Mouse (Mus musculus) heart, postnatal 0 days (tissue): ENCODE results near the gene Mybpc3. TPM values are rescaled to one million over a fixed set of nuclear protein-coding genes. Genes with fewer than 3 reads are reported as not detected.

Experiments used
- ATAC-seq: fragments of 200-750 bp; cut with Nextera tagmentation; 2 replicates; pipeline ENCODE4 v1.8.0; 2017; ENCODE audit warnings: low read depth, moderate number of reproducible peaks, moderate library complexity; ENCODE audit not compliant: insufficient read depth
- DNase-seq: peaks from one replicate; pipeline ENCODE4 v3.0.0-alpha.2; 2016; ENCODE audit warnings: low spot score
- H3K27ac ChIP-seq: fragments of 300-500 bp; sonication (generic); 2 replicates; pipeline ENCODE4 v1.5.1; 2014; ENCODE audit warnings: low read depth, mild to moderate bottlenecking
- H3K27me3 ChIP-seq: fragments of 300-500 bp; sonication (generic); 2 replicates; pipeline ENCODE4 v1.6.1; 2014; ENCODE audit warnings: low read length, mixed read lengths; ENCODE audit not compliant: control insufficient read depth, insufficient read depth
- H3K36me3 ChIP-seq: fragments of 300-500 bp; sonication (generic); replicated peaks from 2 replicates; pipeline ENCODE4 v1.6.1; 2014; ENCODE audit warnings: low read length, mixed read lengths; ENCODE audit not compliant: control insufficient read depth, insufficient read depth
- H3K4me1 ChIP-seq: fragments of 300-500 bp; sonication (generic); 2 replicates; pipeline ENCODE4 v1.6.1; 2014; ENCODE audit warnings: antibody characterized with exemption; ENCODE audit not compliant: control insufficient read depth, insufficient read depth
- H3K4me2 ChIP-seq: fragments of 300-500 bp; sonication (generic); 2 replicates; pipeline ENCODE4 v1.6.1; 2014; ENCODE audit warnings: low read depth, mild to moderate bottlenecking, low read length, moderate library complexity
- H3K4me3 ChIP-seq: fragments of 300-500 bp; sonication (generic); 2 replicates; pipeline ENCODE4 v1.5.1; 2014; ENCODE audit warnings: low read depth, low read length
- H3K9ac ChIP-seq: fragments of 300-500 bp; sonication (generic); replicated peaks from 2 replicates; pipeline ENCODE4 v1.6.1; 2014; ENCODE audit warnings: low read depth, low read length, mixed read lengths
- H3K9me3 ChIP-seq: fragments of 300-500 bp; sonication (generic); replicated peaks from 2 replicates; pipeline ENCODE4 v1.6.1; 2016; ENCODE audit warnings: low read length; ENCODE audit not compliant: control insufficient read depth
- CTCF ChIP-seq: IDR thresholded peaks from 2 replicates; pipeline ENCODE4 v1.5.1; 2016; ENCODE audit warnings: antibody characterized with exemption, control low read depth, low read depth
- EP300 ChIP-seq: IDR thresholded peaks from 2 replicates; pipeline ENCODE4 v1.6.1; 2016; ENCODE audit warnings: antibody characterized with exemption, low read depth
- WGBS: fragments of 180-500 bp; shearing (Covaris S2); extraction: QIAGEN DNeasy Blood & Tissue Kit; methylation state at CpG from one replicate; pipeline ENCODE4 v1.1.7; 2014; 5-methylcytosine and 5-hydroxymethylcytosine counted together
- polyA plus RNA-seq: library from polyadenylated mRNA; unstranded; fragments of >200 nt; fragmentation: Nextera tagmentation; extraction: Ambion mirVana; gene quantifications from 2 replicates; pipeline ENCODE4 v1.2.1, GENCODE M21; 2015
- total RNA-seq: library from RNA; depleted of rRNA; stranded (reverse); fragments of >200 nt; gene quantifications from 2 replicates; pipeline ENCODE4 v1.2.3, GENCODE M21; 2014; ENCODE audit warnings: low replicate concordance

Mybpc3 gene
- total and polyA plus RNA-seq, 2 experiments from 2014 or later: 1,207 to 2,313 TPM

DNA sequence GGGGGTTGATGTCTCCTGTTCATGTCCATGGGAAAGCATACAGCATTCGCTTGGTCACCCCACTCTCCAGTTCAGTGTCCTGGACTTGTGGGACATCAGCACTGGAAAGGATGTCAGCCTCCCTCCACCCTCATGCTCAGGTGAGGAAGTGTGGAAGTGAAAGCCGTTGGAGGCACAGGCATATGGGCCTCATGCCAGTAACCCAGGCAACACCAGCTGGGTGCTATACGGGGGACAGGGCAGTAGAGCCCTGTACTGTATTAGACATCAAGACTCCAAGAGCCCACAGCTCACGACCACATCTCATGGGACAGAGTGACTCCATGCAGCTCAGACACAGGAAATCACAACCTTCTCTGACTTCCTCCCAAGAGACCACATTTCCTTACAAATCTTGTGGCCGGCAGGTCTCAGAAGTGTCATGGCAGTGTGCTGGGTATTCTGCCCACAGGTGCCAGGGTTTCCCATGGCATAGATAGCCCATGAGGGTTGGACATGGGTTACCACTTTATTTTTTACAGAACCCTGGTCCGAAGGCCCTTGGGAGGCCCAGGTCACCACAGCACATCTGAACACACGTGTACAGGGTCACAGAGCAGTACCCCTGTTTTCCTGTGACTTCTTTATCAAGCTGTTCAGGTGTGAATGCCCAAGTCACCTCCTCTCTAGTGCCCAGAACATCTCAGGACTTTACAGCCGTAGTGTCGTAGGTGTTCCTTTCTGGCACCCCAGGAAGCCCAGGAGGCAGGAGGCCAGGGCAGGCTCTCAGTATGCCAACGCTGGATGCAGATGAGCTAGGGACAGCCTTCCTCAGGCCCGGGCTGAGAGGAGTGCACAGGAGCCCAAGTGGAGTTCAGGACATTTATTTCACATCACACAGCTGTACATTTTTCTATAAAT is 18.8 kb downstream of the Mybpc3 start:
- DNase-seq (no peak), ATAC-seq (no peak)
- 0 out of 2 replicates have a peak, but pooled peaks cover 2% of the 10 kb centered on the region for H3K4me1 ChIP-seq
- no peak for TF ChIP-seq EP300
- no peak for TF ChIP-seq CTCF
- no peak overlapping the region for H3K4me3 ChIP-seq
- peaks cover 64% of the 10 kb centered on the region for H3K36me3 ChIP-seq
- H3K4me2 ChIP-seq: no peak overlapping the region
- WGBS: 52% methylated on average over 11 of the region's 11 CpGs
- H3K9ac ChIP-seq: no peak overlapping the region
- no peaks in the 10 kb centered on the region for H3K27me3 ChIP-seq
- H3K9me3 ChIP-seq: no peaks in the 10 kb centered on the region
- H3K27ac ChIP-seq: 0 out of 2 replicates have a peak overlapping the region, but pooled peaks have one; percentile 61

DNA sequence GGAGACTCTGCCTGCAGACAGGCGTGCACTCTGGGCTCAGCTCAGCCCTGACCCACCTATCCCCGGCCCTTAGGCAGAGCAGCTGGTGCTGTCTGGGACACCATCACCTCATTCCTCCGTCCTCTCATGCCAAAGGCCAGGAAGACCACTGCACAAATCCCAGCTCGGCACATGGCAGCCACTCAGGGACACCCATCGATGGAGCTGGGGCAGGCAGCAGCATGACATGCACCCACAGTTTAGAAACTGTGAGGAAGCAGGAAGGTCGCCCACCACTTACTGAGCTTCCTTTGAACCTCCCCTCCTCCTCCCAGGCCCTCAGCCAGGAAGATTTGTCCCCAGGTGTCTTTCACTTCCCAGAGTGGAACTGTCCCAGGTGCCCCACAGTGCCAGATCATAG is 19.5 kb downstream of the Mybpc3 start:
- Histone ChIP-seq H3K27me3 (no peaks in the 10 kb centered on the region), H3K27ac (peak overlapping the region; percentile 61; the same call in 1 of the 2 replicates), H3K9me3 (no peaks in the 10 kb centered on the region), H3K36me3 (peaks cover 57% of the 10 kb centered on the region), H3K4me3 (no peak overlapping the region), H3K9ac (no peak overlapping the region), H3K4me2 (no peak overlapping the region), H3K4me1 (0 out of 2 replicates have a peak, but pooled peaks cover 2% of the 10 kb centered on the region)
- TF ChIP-seq EP300 (peak; percentile 55; the same call in 1 of the 2 replicates), CTCF (no peak)
- ATAC-seq (peak; percentile 21), DNase-seq (no peak)
- 57% methylated on average over 6 of the region's 6 CpGs for WGBS

DNA sequence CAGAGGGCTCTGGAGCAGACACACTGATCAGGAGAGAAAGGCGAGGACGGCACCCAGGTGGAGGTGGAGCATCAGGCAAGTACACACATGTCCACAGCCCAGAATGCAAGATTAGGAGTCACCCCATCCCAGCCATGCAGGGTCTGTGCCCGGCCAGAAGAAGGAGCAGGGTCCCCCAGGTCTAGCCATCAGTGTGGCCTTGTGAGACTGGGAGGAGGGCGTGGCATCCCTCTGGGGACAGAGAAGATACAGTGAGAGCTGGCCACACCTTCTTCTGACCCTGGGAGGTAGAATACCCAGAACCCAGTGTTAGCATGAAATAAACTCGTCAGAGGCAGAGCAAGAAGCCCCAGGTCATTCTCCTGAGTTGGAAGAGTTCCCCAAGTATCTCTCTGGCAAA is 21.4 kb downstream of the Mybpc3 start:
- peak; percentile 8 for DNase-seq
- Histone ChIP-seq H3K4me1 (0 out of 2 replicates have a peak, but pooled peaks cover 2% of the 10 kb centered on the region), H3K9me3 (no peaks in the 10 kb centered on the region), H3K36me3 (peaks cover 39% of the 10 kb centered on the region), H3K4me2 (no peak overlapping the region), H3K4me3 (no peak overlapping the region), H3K27me3 (no peaks in the 10 kb centered on the region), H3K27ac (0 out of 2 replicates have a peak overlapping the region, but pooled peaks have one; percentile 61), H3K9ac (no peak overlapping the region)
- 40% methylated on average over 5 of the region's 5 CpGs for WGBS
- TF ChIP-seq EP300: no peak
- TF ChIP-seq CTCF: no peak
- no peak for ATAC-seq

DNA sequence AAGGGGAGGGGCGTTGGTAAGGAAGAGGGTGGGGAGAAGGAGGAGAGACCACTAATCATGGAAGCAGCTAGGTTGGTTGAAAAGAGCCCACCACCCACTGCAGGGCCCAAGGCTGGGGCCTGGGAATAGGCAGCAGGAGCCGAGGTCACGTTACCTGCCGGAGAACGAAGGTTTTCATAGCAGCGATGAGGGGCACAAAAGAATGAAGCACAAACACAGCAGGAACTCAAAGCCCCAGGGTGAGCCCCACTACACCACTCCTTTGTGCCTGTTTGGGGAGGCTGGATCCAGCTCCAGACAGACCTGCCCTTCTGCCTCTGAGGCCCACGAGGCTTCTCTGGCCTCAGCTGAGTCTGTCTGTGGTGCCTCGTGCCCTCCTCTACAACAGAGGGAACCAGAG is 21.8 kb downstream of the Mybpc3 start:
- 75% methylated on average over 8 of the region's 8 CpGs for WGBS

DNA sequence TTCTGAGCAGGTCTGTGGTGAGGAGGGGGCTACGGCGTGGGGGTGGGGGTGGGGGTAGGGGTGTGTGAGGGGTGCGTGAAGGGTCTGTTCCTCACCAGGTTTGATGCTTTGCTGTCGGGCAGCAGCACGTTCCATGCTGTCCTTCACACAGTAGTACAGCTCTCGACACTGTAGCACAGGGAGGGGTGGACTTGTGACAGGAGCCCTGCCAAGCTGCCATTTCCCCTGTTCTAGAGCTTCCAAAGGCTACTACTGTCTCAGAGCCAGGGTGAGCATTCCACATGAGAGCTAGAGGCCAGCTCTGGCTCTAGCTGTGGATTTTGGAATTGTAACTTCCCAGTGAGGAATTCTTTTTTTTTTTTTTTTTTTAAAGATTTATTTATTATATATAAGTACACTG is 25.0 kb downstream of the Mybpc3 start:
- Histone ChIP-seq H3K4me2 (no peak overlapping the region), H3K27ac (no peak overlapping the region), H3K27me3 (no peaks in the 10 kb centered on the region), H3K4me3 (no peak overlapping the region), H3K9me3 (no peaks in the 10 kb centered on the region), H3K9ac (no peak overlapping the region), H3K36me3 (peaks cover 10% of the 10 kb centered on the region; the same call in 1 of the 2 replicates), H3K4me1 (no peaks in the 10 kb centered on the region)
- TF ChIP-seq EP300 (no peak), CTCF (no peak)
- no peak for ATAC-seq
- WGBS: 79% methylated on average over 6 of the region's 6 CpGs
- DNase-seq: peak; percentile 5

More for the DNA sequence above, 21.8 kb downstream of the Mybpc3 start:
- H3K36me3 ChIP-seq: peaks cover 34% of the 10 kb centered on the region
- H3K27ac ChIP-seq: no peak overlapping the region
- H3K9me3 ChIP-seq: no peaks in the 10 kb centered on the region
- ATAC-seq: no peak
- H3K9ac ChIP-seq: no peak overlapping the region
- no peak for DNase-seq
- no peak overlapping the region for H3K4me3 ChIP-seq
- H3K4me2 ChIP-seq: no peak overlapping the region
- no peak for TF ChIP-seq CTCF
- TF ChIP-seq EP300: no peak
- H3K4me1 ChIP-seq: 0 out of 2 replicates have a peak, but pooled peaks cover 2% of the 10 kb centered on the region
- no peaks in the 10 kb centered on the region for H3K27me3 ChIP-seq
